Mouse (Mus musculus) small intestine, adult 2 months (tissue): ENCODE results near the gene Slc25a47. TPM values are rescaled to one million over a fixed set of nuclear protein-coding genes. Genes with fewer than 3 reads are reported as not detected.

Experiments used
- H3K27ac ChIP-seq: fragments of 200-500 bp; 2 replicates; pipeline ENCODE4 v1.5.1; 2012; ENCODE audit warnings: low read depth, low read length, control low read depth, inconsistent platforms; ENCODE audit not compliant: insufficient read depth
- H3K27me3 ChIP-seq: fragments of 200-500 bp; 2 replicates; pipeline ENCODE4 v1.6.1; 2012; ENCODE audit warnings: mild to moderate bottlenecking, moderate library complexity, low read length, inconsistent platforms; ENCODE audit not compliant: control insufficient read depth, insufficient read depth
- H3K36me3 ChIP-seq: fragments of 200-500 bp; 2 replicates; pipeline ENCODE4 v1.6.1; 2012; ENCODE audit warnings: mild to moderate bottlenecking, low read length, control low read depth, inconsistent platforms; ENCODE audit not compliant: control insufficient read depth, insufficient read depth
- H3K4me1 ChIP-seq: fragments of 200-500 bp; 2 replicates; pipeline ENCODE4 v1.6.1; 2012; ENCODE audit warnings: low read length, inconsistent platforms, mixed read lengths; ENCODE audit not compliant: control insufficient read depth, insufficient read depth, insufficient read length
- H3K4me3 ChIP-seq: fragments of 200-500 bp; 2 replicates; pipeline ENCODE4 v1.5.1; 2012; ENCODE audit warnings: low read depth, mild to moderate bottlenecking, control low read depth, inconsistent platforms, low read length, moderate library complexity
- CTCF ChIP-seq: fragments of 200-500 bp; IDR thresholded peaks from 2 replicates; pipeline ENCODE4 v1.5.1; 2012; ENCODE audit warnings: low read depth, mild to moderate bottlenecking, control low read depth, inconsistent platforms, low read length, moderate library complexity, mixed read lengths; ENCODE audit not compliant: insufficient replicate concordance, insufficient read length; ENCODE audit errors: extremely low read depth
- POLR2A ChIP-seq: fragments of 200-500 bp; IDR thresholded peaks from 2 replicates; pipeline ENCODE4 v1.6.1; 2012; ENCODE audit warnings: low read depth, mild to moderate bottlenecking, control low read depth, inconsistent platforms, low read length, moderate library complexity
- WGBS: fragments of 180-500 bp; shearing (Covaris S2); methylation state at CpG from one replicate; pipeline ENCODE4 v1.1.7; 2018; 5-methylcytosine and 5-hydroxymethylcytosine counted together
- polyA plus RNA-seq: library from polyadenylated mRNA; depleted of rRNA; stranded (reverse); fragments of >200 nt; gene quantifications from 2 replicates; pipeline ENCODE4 v1.2.3, GENCODE M21; 2012; rRNA removed

The Slc25a47 gene
- 6.4 and 7.9 TPM in 2 replicates for polyA plus RNA-seq

DNA sequence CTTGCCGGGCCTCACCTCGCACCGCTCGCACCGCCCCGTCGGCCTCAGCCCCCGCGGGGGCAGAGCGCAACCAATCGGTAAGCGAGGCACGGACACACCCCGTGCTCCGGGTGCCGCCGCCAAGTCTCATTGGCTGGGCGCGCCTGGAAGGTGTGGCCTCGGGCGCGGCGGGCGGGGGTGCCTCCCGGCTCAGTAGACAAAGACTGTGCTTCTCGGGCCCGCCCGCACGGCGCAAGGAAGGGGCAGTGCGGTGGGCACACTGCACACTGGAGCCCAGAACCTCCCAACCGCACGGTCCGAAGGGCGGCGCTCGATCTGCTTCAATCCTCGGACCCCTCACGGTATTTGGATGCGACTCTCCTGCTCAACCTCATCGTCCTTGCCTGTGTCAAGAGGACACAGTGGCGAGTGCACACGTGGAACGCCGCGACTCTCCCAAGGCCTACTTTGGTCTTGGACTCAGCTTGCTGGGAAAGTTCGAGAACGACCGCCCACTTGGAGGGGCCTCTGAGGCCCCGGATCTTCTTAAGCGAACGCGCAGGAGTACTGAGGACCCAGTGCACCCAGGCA lies at the start of gene Slc25a47, which contains the start of gene Slc25a29:
Gene Slc25a47, plus strand, starts transcription at position 207 of the 570 bp plus-strand sequence.
Gene Slc25a29, minus strand, starts transcription at position 44 of the 570 bp plus-strand sequence.
- Histone ChIP-seq H3K27me3 (no peaks in the 10 kb centered on the region), H3K4me3 (peak within 1 kb of the TSS; percentile 73), H3K27ac (peak within 1 kb of the TSS; percentile 51), H3K4me1 (peaks cover 27% of the 10 kb centered on the region), H3K36me3 (no peaks in the 10 kb centered on the region)
- TF ChIP-seq POLR2A = 0 out of 2 replicates have a peak, but pooled peaks have one; percentile 29
- no peak for TF ChIP-seq CTCF
- WGBS = under 1% methylated on average over 53 of the region's 53 CpGs

DNA sequence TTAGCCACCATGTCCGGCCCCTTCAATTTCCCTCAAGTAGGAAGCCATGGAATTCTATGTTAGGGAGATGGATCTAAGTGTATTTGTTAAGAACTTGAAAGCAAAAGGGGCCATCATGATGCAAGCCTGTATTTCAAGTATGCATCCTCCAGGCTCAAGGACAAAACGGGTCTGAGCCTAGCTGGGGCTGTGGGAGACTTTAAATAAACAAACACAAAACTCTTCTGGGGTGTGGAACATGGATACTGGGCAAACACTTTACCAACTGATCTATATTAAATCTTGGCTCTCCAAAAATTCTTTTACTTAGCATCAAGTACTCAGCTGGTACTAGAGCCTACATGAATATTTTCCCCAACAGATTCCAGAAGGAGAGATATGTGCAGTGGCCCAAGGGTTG lies 48.5 kb upstream of the Slc25a47 start:
- TF ChIP-seq CTCF (no peak), POLR2A (no peak)
- 83% methylated on average over 2 of the region's 2 CpGs for WGBS
- Histone ChIP-seq H3K4me3 (no peak overlapping the region), H3K4me1 (no peaks in the 10 kb centered on the region; the same call in 1 of the 2 replicates), H3K36me3 (no peaks in the 10 kb centered on the region), H3K27me3 (no peaks in the 10 kb centered on the region), H3K27ac (no peak overlapping the region)

DNA sequence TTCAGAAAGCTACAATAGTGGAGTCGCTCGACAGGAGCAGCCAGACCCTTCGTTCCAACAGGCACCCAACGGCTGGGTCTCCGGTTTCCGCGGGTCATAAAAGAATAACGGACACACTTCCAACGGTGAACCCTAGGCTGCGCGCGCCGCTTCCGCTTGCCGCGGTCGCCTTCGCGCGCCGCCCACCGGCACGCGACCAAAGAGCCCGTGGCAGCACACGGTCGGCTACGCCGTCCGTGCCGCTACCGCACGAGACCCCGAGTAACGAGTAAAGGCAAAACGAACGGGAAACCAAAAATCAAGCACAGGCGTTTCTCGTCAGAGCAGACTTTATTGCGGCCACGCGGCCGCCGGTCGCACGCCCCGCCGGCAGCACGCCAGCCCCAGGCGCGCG lies 43.7 kb upstream of the Slc25a47 start:
- H3K4me3 ChIP-seq = peak overlapping the region; percentile 95
- no peaks in the 10 kb centered on the region; the same call in 1 of the 2 replicates for H3K4me1 ChIP-seq
- peak overlapping the region; percentile 67 for H3K27ac ChIP-seq
- no peaks in the 10 kb centered on the region for H3K36me3 ChIP-seq
- TF ChIP-seq POLR2A (peak; percentile 33; the same call in 1 of the 2 replicates), CTCF (no peak)
- no peaks in the 10 kb centered on the region for H3K27me3 ChIP-seq
- under 1% methylated on average over 52 of the region's 52 CpGs for whole genome bisulfite sequencing

DNA sequence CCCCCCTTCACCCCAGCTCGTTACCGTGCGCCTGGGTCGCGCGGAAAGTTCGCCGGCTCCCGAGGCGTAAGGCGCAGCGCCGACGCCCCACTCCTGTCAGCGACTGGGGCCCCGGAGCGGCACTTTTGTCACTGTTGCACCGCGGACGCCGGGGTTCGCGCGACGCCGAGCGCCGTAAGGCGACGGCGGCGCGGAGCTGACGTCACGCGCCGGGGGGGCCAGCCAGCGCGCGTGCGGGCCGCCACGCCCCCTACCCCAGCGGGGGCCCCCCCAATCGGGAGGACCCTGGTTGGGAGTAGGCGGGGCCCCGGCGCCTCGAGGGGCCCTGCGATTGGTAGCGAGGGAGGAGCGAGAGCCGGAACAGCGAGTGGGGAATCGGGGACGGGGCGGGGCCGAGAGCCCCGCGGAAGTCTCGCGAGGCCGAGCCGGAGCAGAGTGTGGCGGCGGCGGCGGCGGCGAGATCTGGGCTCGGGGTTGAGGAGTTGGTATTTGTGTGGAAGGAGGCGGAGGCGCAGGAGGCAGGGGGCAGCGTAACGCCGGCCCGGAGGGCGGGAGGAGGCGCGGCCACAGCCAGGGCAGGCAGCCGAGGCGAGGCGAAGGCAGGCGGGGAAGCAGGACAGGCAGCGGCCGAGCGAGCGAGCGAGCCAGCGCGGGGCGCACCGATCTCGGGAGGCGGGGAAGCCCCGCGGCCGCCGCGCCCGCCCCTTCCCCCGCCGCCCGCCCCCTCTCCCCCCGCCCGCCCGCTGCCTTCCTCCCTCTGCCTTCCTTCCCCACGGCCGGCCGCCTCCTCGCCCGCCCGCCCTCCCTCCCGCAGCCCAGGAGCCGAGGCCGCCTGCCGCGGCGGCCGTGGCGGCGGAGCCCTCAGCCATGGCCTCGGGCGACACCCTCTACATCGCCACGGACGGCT lies 43.0 kb upstream of the Slc25a47 start, which contains the start of gene Yy1:
Gene Yy1, plus strand, starts transcription at position 428 of the 907 bp plus-strand sequence.
- Histone ChIP-seq H3K4me1 (no peaks in the 10 kb centered on the region; the same call in 1 of the 2 replicates), H3K4me3 (peak within 1 kb of the TSS; percentile 95), H3K27ac (peak within 1 kb of the TSS; percentile 99), H3K27me3 (no peaks in the 10 kb centered on the region), H3K36me3 (no peaks in the 10 kb centered on the region)
- peak; percentile 65 for TF ChIP-seq POLR2A
- TF ChIP-seq CTCF = no peak
- under 1% methylated on average over 84 of the region's 127 CpGs for WGBS

DNA sequence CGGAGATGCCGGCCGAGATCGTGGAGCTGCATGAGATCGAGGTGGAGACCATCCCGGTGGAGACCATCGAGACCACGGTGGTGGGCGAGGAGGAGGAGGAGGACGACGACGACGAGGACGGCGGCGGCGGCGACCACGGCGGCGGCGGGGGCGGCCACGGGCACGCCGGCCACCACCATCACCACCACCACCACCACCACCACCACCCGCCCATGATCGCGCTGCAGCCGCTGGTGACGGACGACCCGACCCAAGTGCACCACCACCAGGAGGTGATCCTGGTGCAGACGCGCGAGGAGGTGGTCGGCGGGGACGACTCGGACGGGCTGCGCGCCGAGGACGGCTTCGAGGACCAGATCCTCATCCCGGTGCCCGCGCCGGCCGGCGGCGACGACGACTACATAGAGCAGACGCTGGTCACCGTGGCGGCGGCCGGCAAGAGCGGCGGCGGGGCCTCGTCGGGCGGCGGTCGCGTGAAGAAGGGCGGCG lies 42.3 kb upstream of the Slc25a47 start:
- Histone ChIP-seq H3K4me3 (peak overlapping the region; percentile 84), H3K4me1 (no peaks in the 10 kb centered on the region), H3K27me3 (no peaks in the 10 kb centered on the region), H3K36me3 (no peaks in the 10 kb centered on the region), H3K27ac (peak overlapping the region; percentile 86)
- WGBS = under 1% methylated on average over 70 of the region's 71 CpGs
- TF ChIP-seq POLR2A (no peak), CTCF (no peak)

DNA sequence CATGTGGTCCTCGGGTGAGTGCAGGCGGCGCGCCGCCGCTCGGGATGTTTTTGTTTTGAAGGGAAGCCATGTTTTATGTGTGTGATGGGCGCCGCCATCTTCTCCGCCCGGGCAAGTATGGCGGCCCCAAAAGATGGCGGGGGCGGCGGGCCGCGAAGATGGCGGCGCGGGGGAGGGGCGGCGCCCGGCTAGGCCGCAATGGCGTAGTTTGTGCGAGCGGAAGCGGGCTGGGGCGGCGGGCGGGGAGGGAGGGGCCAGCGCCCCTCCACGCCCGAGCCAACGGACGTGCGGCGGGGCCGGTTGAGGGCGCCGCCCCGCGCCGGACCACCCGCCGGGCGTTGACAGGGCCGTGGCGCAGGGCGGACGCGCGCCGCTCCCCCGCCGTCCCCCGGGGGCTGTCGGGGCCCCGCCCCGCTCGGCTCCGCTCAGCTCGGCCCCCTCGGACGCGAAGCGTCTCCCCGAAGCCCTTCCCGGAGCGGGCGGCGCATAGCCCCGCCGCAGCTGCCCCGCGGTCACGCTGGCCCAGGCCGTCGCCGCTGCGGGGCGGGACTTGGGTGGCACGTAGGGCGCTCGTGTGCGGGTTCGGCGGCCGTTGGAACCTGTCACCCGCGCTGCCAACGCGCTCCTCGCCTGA lies 41.7 kb upstream of the Slc25a47 start:
- under 1% methylated on average over 88 of the region's 94 CpGs for WGBS

More for the DNA sequence above, 41.7 kb upstream of the Slc25a47 start:
- H3K4me3 ChIP-seq = peak overlapping the region; percentile 84
- peak overlapping the region; percentile 86 for H3K27ac ChIP-seq
- H3K27me3 ChIP-seq = no peaks in the 10 kb centered on the region
- H3K36me3 ChIP-seq = no peaks in the 10 kb centered on the region
- no peaks in the 10 kb centered on the region for H3K4me1 ChIP-seq
- TF ChIP-seq POLR2A (no peak), CTCF (no peak)
